Mouse (Mus musculus): ENCODE measurements around the gene Ankrd11.

DNA sequence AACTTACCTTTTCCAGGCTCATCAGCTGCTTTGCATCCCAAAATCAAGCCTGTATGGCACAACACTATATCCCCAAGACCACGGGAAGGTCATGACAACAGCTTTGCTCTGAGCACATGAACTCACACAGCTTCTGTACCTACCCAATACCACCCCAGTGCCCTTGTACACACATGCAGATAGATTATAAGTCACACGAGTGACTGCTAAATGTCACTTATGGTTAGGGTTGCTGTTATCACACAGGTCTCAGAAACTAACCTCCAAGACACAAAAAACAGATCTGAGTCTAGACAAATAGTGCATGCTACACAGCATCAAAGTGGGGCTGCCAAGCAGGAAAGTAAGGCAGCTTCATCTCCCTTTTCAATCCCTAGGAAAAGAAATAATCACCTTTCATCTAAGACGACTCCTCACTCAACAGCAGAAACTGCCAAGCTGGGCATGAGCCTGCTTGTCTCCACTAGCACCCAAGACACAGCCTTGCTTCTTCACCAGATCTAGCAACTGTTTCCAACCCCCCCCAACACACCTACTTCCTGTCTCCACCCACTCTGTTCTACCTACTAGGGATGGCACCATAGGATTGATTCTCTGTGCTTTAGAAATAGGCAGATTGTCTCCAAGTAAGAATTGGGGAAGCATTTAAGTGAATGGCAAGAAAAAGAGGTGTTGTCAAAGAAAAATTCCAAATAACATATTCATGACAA is 87.8 kb downstream of the Ankrd11 start:
- no peak for TF ChIP-seq CTCF (IDR thresholded peaks at IDR 0.05; ENCODE audit: low read depth)
- no peak for TF ChIP-seq EP300 (IDR thresholded peaks at IDR 0.05; ENCODE audit: low read depth)

Measured in heart, postnatal 0 days (tissue).